Mouse (Mus musculus) liver, postnatal 0 days (tissue): ENCODE data around the gene Abhd18. TPM values are rescaled to one million over a fixed set of nuclear protein-coding genes. Genes with fewer than 3 reads are reported as not detected.

ENCODE experiments used
- ATAC-seq: fragments of 200-750 bp; cut with Nextera tagmentation; 2 replicates; pipeline ENCODE4 v1.8.0; 2017; ENCODE audit warnings: mild to moderate bottlenecking, moderate library complexity
- DNase-seq: peaks from one replicate; pipeline ENCODE4 v3.0.0-alpha.2; 2016
- H3K27ac ChIP-seq: fragments of 300-500 bp; sonication (generic); 2 replicates; pipeline ENCODE4 v1.5.1; 2014; ENCODE audit warnings: antibody characterized with exemption, moderate library complexity, mild to moderate bottlenecking, low read depth
- H3K27me3 ChIP-seq: fragments of 300-500 bp; sonication (generic); 2 replicates; pipeline ENCODE4 v1.6.1; 2014; ENCODE audit warnings: low read length, control low read depth, mixed read lengths; ENCODE audit not compliant: insufficient read depth
- H3K36me3 ChIP-seq: fragments of 300-500 bp; sonication (generic); replicated peaks from 2 replicates; pipeline ENCODE4 v1.6.1; 2014; ENCODE audit warnings: mild to moderate bottlenecking, control low read depth, low read length, moderate library complexity, mixed read lengths; ENCODE audit not compliant: insufficient read depth
- H3K4me1 ChIP-seq: fragments of 300-500 bp; sonication (generic); 2 replicates; pipeline ENCODE4 v1.6.1; 2014; ENCODE audit warnings: antibody characterized with exemption, mild to moderate bottlenecking, control low read depth; ENCODE audit not compliant: insufficient read depth
- H3K4me2 ChIP-seq: fragments of 300-500 bp; sonication (generic); 2 replicates; pipeline ENCODE4 v1.6.1; 2014; ENCODE audit warnings: low read depth, mild to moderate bottlenecking, low read length, moderate library complexity, mixed read lengths
- H3K4me3 ChIP-seq: fragments of 300-500 bp; sonication (generic); 2 replicates; pipeline ENCODE4 v1.5.1; 2014; ENCODE audit warnings: low read depth, low read length
- H3K9ac ChIP-seq: fragments of 300-500 bp; sonication (generic); replicated peaks from 2 replicates; pipeline ENCODE4 v1.6.1; 2014; ENCODE audit warnings: mild to moderate bottlenecking, moderate library complexity
- H3K9me3 ChIP-seq: fragments of 300-500 bp; sonication (generic); 2 replicates; pipeline ENCODE4 v1.6.1; 2016; ENCODE audit warnings: mild to moderate bottlenecking, control low read depth, low read length, mixed read lengths
- CTCF ChIP-seq: sonication (generic); IDR thresholded peaks from 2 replicates; pipeline ENCODE4 v1.5.1; 2016; ENCODE audit warnings: antibody characterized with exemption, low read depth
- EP300 ChIP-seq: IDR thresholded peaks from 2 replicates; pipeline ENCODE4 v1.6.1; 2016; ENCODE audit warnings: antibody characterized with exemption, low read depth, mild to moderate bottlenecking
- WGBS: fragments of 180-500 bp; shearing (Covaris S2); extraction: QIAGEN DNeasy Blood & Tissue Kit; methylation state at CpG from one replicate; pipeline ENCODE4 v1.1.7; 2014; ENCODE audit not compliant: insufficient replicate concordance; 5-methylcytosine and 5-hydroxymethylcytosine counted together
- polyA plus RNA-seq: library from polyadenylated mRNA; unstranded; fragments of >200 nt; fragmentation: Nextera tagmentation; extraction: Ambion mirVana; gene quantifications from 2 replicates; pipeline ENCODE4 v1.2.1, GENCODE M21; 2015

Gene Abhd18
- polyA plus RNA-seq, 1 experiment from 2014 or later: 5.1 TPM

DNA sequence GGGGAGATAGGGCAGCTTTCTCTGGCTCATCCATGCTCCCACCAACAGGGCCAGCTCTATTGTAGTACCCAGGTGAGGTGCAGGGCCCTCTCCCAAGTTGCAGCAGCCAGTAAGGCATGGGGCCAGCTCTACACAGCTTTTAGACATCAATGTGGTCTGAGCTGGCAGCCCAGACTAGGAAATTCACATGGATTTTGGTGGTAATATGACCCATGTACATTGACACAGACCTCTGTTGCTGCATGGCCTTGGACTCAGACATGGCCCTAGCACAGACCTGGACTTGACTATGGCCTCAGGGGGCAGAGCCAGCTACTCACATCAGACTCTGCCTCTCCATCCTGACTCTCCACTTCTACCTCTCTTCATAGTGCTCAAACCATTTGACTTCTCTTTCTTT is 112.1 kb downstream of the Abhd18 start:
- Histone ChIP-seq H3K27ac (peak overlapping the region; percentile 29; the same call in 1 of the 2 replicates), H3K4me2 (no peak overlapping the region), H3K27me3 (no peaks in the 10 kb centered on the region), H3K9ac (no peak overlapping the region), H3K36me3 (no peaks in the 10 kb centered on the region), H3K4me1 (peaks cover 5% of the 10 kb centered on the region), H3K4me3 (no peak overlapping the region), H3K9me3 (no peaks in the 10 kb centered on the region)
- no peak for DNase-seq
- peak; percentile 77 for ATAC-seq
- TF ChIP-seq EP300 (no peak), CTCF (no peak)

- no peak overlapping the region for H3K9ac ChIP-seq
- no peaks in the 10 kb centered on the region for H3K27me3 ChIP-seq
- TF ChIP-seq CTCF: no peak
- no peak for TF ChIP-seq EP300
- DNase-seq (no peak), ATAC-seq (no peak)
- peaks cover 3% of the 10 kb centered on the region; the same call in 1 of the 2 replicates for H3K4me1 ChIP-seq
- H3K27ac ChIP-seq: no peak overlapping the region
- H3K4me3 ChIP-seq: no peak overlapping the region
- H3K9me3 ChIP-seq: no peaks in the 10 kb centered on the region
- H3K4me2 ChIP-seq: no peak overlapping the region
- H3K36me3 ChIP-seq: peaks cover 3% of the 10 kb centered on the region; the same call in 1 of the 2 replicates
Measured at GRCm38 (mm10) chr3:40980758-40981157, 134.0 kb downstream of the Abhd18 start.

- Histone ChIP-seq H3K4me2 (no peak overlapping the region), H3K9me3 (no peaks in the 10 kb centered on the region), H3K36me3 (no peaks in the 10 kb centered on the region; the same call in 1 of the 2 replicates), H3K9ac (no peak overlapping the region), H3K27ac (peak overlapping the region; percentile 34; the same call in 1 of the 2 replicates), H3K4me3 (no peak overlapping the region), H3K27me3 (no peaks in the 10 kb centered on the region), H3K4me1 (peaks cover 6% of the 10 kb centered on the region; the same call in 1 of the 2 replicates)
- peak; percentile 24; the same call in 1 of the 2 replicates for ATAC-seq
- WGBS: 48% methylated on average over 5 of the region's 5 CpGs
- no peak for TF ChIP-seq CTCF
- TF ChIP-seq EP300: peak; percentile 23
- DNase-seq: no peak
Measured at GRCm38 (mm10) chr3:40987539-40987938, 140.8 kb downstream of the Abhd18 start.

Other genes starting within 250 kb of the Abhd18 start
- gene Slc25a31, start 138.1 kb upstream of the Abhd18 start, polyA plus RNA-seq: 0.05 and 0.06 TPM in 2 replicates
- 7.8 and 11.7 TPM in 2 replicates for gene Hspa4l, start 102.5 kb upstream of the Abhd18 start, polyA plus RNA-seq
- gene Plk4, start 47.0 kb upstream of the Abhd18 start, polyA plus RNA-seq: 12.8 and 15.2 TPM in 2 replicates
- 3.0 and 3.5 TPM in 2 replicates for gene Mfsd8, start 84 bp upstream of the Abhd18 start, polyA plus RNA-seq
- gene 1700034I23Rik, start 55.6 kb downstream of the Abhd18 start, polyA plus RNA-seq: 0.05 and 0.08 TPM in 2 replicates
- gene Larp1b, start 102.9 kb downstream of the Abhd18 start, polyA plus RNA-seq: 22.3 and 27.9 TPM in 2 replicates
- 17.1 and 18.6 TPM in 2 replicates for gene Pgrmc2, start 236.1 kb downstream of the Abhd18 start, polyA plus RNA-seq